Mouse (Mus musculus) myocyte (in vitro differentiated cells): Measurements from ENCODE around the gene Zfp229. TPM values are rescaled to one million over a fixed set of nuclear protein-coding genes. Genes with fewer than 3 reads are reported as not detected.
"Not testable (repeated sequence)": the region's sequence is repeated elsewhere in the genome, so short reads cannot be mapped to it uniquely, and the experiment has no call there.

ENCODE experiments used
- H3K27me3 ChIP-seq: one replicate; pipeline ENCODE4 v1.6.1; 2011; ENCODE audit not compliant: control insufficient read depth, insufficient read depth, insufficient read length
- H3K36me3 ChIP-seq: one replicate; pipeline ENCODE4 v1.6.1; 2011; ENCODE audit not compliant: control insufficient read depth, insufficient read depth
- H3K4me2 ChIP-seq: one replicate; pipeline ENCODE4 v1.6.1; 2011; ENCODE audit warnings: low read depth, control low read depth
- H3K4me3 ChIP-seq: one replicate; pipeline ENCODE4 v1.5.1; 2011; ENCODE audit warnings: mild to moderate bottlenecking, control low read depth, moderate library complexity
- H3K79me2 ChIP-seq: one replicate; pipeline ENCODE4 v1.6.1; 2011; ENCODE audit not compliant: control insufficient read depth, insufficient read depth
- H3ac ChIP-seq: one replicate; pipeline ENCODE4 v1.6.1; 2011; ENCODE audit not compliant: control insufficient read depth, insufficient read length
- REST ChIP-seq: IDR thresholded peaks from one replicate; pipeline ENCODE4 v1.6.1; 2011; ENCODE audit warnings: mild to moderate bottlenecking, control low read depth, moderate library complexity; ENCODE audit not compliant: insufficient read depth, insufficient read length
- polyA plus RNA-seq: library from polyadenylated mRNA; unstranded; fragments of >200 nt; fragmentation: generic; extraction: Trizol; gene quantifications from one replicate; pipeline ENCODE4 v1.2.1, GENCODE M21; 2012; ENCODE audit warnings: missing spikeins

The Zfp229 gene
- polyA plus RNA-seq, 1 experiment: 0.54 TPM

GRCm38 (mm10) chr17:21801373-21801772 is 70.8 kb downstream of the Zfp229 start:
- H3K36me3 ChIP-seq, H3K79me2 ChIP-seq, H3K27me3 ChIP-seq, H3K4me2 ChIP-seq, H3ac ChIP-seq, H3K4me3 ChIP-seq: not testable (repeated sequence)
- peak; percentile 72 for TF ChIP-seq REST

Other genes starting within 250 kb of the Zfp229 start
- gene Zfp53, start 241.8 kb upstream of the Zfp229 start, polyA plus RNA-seq: 1.5 TPM
- gene Zfp52, start 195.3 kb upstream of the Zfp229 start, polyA plus RNA-seq: 1.9 TPM
- gene Zfp948, start 163.8 kb upstream of the Zfp229 start, polyA plus RNA-seq: 2.0 TPM
- gene Zfp983, start 80.2 kb upstream of the Zfp229 start, polyA plus RNA-seq: 0.44 TPM
- not detected for gene Gm10226, start 38.9 kb upstream of the Zfp229 start, polyA plus RNA-seq
- 0.76 TPM for gene Zfp760, start 23.1 kb upstream of the Zfp229 start, polyA plus RNA-seq
- 0.25 TPM for gene Zfp820, start 115.0 kb downstream of the Zfp229 start, polyA plus RNA-seq
- 0.37 TPM for gene Zfp995, start 179.1 kb downstream of the Zfp229 start, polyA plus RNA-seq
- 1.7 TPM for gene Zfp942, start 231.7 kb downstream of the Zfp229 start, polyA plus RNA-seq
- gene Zfp943, start 231.8 kb downstream of the Zfp229 start, polyA plus RNA-seq: 2.8 TPM